Mouse (Mus musculus) cerebellum, adult 9-10 months (tissue): ENCODE measurements at regions not wholly inside any gene's neighbourhood (a gene's known extent, or its start where the extent isn't known, plus 50 kb on each side); places are given as distances from the start of the nearest gene placed in this dataset.

Experiments
- DNase-seq: peaks from one replicate; pipeline ENCODE4 v3.0.0; 2022

DNA sequence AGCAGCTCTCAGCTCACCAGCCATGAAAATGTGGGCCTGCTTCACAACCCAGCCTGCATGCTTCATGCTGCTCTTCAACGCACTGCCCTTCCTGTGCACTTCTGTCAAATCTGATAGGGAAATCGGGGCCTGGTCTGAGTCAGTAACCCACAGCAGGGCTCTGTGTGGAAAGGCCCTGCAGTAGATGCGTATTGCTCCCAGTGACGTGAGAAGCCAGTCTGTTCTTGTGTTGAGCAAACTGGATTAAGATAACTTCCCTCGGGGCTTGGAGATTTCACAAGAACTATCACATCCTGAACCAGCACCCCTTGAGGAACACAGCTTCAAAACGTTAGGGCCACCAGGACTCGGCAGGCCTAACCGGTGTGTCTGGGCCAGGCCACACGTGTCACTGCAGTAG is 106.5 kb upstream of the Klf14 start:
- no peak for DNase-seq

DNA sequence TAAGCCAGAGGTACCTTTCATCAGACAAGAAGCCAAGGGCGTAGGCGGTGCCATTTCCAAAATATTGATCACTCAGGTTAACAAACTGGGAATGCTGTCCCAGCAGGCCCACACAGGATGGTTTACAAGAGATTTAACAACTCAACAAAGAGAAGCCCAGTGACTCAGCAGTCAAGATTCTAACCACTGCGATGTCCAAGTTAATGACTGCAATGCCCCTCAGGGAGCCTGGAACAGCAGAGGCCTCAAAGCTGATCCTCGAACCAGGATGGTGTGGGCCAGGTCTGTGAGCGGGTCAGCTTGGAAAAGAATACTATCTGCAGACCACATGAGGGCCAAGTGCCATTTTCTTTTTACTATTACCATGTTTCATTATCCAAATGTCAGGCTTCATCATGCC is 108.0 kb upstream of the Klf14 start:
- no peak for DNase-seq

DNA sequence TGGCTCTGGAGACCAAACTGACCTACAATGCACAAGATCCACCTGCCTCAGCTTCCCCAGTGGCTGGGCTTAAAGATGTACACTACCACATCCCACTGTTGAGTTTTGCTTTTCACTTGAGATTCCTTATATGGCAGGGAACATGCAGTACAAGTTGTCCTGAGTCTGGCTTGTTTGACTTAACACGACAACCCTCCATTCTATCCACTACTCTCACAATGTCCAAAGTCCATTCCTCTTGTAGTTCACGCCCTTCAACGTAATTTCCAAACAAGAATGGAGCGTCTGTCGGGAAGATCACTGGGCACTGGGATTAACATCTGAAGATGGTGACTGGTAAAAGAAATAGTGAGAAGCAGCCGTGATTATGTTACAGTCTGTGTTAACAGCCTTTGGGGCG is 108.6 kb upstream of the Klf14 start:
- no peak for DNase-seq

DNA sequence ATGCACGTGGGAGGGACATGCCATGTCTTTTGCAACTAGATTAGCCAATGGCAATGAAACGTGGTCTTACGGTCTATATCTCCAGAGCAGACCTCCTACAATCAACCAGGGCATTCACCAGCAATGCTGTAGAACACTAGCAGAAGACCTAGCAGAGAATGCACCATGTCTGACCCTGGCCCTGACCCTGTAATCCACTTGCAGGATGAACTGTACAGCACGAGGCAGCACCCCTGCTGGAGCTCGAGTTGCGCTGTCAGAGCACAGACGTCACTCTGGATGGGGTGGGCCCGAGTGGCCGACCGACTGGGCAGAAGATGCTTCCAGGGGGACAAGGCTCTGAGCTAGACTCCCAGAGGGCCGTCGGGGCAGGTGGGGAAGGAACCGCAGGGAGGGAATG is 110.4 kb upstream of the Klf14 start:
- no peak for DNase-seq

DNA sequence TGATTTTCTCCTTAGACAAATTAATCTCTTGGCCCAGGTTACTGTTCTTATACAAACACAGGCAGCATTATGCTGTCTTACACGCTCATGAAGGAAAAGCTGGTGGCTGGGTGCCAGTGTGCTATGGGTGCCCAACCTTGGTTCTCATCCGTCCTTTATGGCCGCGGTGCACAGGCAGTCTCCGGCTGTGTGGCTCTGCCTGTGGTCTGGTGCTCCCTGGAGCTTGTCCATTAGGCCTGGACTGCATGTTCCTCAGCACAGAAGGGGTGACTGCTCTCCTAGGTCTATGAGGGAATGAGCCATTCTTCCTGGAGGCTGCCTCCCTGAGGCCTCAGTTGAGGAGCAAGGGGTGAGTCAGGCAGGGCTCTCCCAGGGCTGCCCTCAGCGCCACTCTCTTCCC is 111.7 kb upstream of the Klf14 start:
- no peak for DNase-seq

DNA sequence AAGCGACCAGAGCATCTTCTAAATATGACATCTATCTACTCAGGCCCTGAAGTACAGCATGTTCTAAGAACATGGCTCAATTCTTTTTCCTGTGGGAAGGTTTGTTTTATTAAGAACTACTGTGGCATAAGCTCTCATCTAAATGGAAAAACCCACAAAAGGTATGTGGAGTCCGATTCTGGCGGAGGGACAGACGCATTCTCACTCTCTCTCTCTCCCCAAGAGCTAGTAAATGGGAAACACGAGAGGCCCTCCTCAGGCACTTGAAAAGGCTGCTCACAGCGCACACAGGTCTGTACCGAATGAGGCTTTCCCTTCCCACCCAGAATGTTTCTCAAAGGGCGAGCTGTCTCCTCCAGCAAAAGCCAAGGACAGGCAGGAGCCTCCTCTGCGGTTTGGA is 112.1 kb upstream of the Klf14 start:
- no peak for DNase-seq

DNA sequence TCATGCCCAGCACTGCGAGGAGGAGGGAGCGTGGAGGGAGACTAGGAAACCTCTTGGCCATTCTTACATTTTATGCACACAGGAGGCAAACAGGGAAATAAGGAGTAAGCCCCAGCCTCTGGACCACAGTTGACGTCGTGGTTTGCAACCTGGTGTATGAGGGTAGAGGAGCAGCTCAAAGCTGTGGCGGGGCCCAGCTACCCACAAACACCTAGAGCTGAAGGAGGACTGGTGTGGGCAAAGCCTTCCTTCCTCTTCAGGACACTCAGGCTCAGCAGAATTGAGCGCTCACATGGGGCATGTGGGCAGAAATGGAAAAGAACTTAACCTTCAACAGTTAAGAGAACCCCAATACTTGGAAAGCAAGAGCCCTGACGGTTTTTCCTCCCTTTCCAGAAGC is 113.2 kb upstream of the Klf14 start:
- no peak for DNase-seq

DNA sequence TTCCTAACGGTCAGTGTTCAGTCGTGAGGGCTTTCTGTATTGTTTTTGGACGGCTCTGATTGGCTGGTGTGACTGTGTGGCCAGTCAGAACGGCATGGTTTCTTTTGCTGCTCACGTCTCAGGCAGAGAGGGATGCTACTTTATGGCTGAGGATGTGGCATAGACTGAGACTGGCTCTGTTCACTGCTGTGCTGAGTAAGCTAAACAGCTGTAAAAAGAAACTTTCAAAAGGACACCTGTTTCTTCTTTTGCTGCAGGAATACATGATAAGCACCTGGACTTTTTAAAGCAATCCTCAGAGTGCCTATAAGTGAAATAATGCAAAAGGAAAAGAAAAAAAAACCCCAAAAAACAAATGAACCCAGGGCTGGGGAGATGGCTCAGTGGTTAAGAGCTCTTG is 113.7 kb upstream of the Klf14 start:
- DNase-seq = no peak

DNA sequence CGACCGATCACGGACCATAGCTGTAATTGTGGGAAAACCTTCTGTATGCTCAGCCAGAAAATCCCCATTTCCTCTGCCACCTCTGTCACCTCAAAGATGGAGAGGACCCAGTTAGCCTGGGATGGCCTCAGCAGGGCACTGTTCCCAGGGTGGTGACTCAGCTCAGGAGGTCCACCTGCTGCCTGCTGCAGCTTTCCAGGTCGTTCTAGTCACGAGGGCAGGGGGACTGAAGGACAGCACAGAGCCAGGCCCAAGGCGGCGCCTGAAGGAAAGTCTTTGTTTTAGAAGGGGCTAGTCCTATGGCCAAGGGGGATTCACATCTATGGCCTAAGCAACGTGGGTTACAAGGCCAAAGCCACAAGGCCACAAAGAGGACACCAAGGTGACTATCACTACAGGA is 114.5 kb upstream of the Klf14 start:
- DNase-seq = no peak

DNA sequence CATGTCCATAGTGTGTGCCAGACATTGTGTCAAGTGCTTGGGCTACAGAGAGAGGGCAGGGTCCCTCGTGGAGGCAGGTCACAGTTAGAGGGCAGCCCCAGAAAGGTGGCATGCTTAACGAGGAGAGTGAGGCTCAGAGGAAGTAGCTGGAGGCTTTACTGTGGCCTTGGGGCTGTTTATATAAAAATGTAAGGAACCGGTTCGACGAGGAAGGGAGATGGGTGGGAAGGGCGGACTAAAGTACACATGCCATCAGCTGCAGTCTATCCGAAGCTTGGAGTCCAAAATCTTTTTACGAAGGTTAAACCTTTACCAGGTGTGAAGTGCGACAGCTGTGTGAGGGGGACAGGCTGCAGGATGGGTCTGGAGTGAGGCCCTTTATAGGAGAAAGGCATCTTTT is 115.5 kb upstream of the Klf14 start:
- DNase-seq = no peak

DNA sequence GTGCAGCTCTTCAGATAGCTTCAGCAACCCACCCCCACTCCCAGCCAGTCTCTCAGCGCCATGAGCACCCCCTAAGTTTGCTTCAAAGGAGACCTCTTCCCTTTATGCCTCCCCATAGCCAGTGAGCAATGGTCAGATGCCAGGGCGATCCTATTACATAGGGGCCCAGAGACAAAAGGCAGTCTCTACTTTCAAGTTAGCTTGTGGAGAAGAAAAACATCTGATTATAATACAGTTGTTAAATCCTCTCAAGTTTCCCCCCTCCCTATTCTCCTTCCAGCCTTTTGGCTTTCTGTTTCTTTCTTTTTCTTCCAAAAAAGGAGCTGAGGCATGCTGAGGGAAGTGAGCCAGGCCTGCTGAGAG is 116.3 kb upstream of the Klf14 start:
- no peak for DNase-seq

DNA sequence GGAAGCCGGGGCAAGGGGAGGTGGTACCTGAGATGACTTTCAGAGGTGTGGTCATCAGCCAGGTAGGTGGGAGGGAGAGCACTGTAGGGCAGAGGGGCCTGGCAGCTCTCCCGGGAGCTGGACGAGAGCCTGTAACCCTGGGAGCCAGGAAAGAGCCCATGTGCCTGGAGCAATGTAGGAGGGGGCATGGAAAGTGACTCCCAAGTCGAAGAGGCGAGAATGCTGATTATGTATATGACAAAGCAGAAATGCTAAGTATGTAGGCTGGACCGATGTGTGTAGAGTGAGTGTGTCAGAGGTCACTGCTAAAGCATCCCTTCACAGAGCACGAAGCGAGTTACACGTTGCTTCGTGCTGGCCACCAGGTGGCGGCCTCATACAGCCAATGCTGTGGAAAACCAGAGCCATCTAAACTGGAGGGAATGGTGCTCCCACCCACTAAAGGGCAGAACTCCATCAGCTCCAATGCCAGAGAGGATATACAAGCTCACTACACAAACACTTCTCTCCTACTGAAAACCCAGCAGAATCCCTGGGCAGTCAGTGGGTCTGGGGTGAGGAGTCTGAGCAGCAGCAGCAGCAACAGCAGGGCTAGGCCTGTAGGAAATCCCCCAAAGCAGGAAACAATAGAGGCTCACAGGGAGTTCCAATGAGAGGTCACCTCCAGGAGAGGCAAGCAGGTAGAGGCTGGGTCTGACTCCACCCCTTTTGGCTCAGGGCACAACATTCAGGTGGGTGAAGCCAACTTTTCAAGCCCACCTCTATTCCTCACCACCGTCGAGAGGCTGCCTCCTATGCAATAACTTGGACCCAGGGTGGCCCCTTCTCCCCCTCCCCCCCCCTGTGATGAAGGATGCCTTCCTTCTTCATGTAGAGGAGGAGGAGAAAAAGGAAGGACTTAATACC is 116.9 kb upstream of the Klf14 start:
- DNase-seq = peak; percentile 84

DNA sequence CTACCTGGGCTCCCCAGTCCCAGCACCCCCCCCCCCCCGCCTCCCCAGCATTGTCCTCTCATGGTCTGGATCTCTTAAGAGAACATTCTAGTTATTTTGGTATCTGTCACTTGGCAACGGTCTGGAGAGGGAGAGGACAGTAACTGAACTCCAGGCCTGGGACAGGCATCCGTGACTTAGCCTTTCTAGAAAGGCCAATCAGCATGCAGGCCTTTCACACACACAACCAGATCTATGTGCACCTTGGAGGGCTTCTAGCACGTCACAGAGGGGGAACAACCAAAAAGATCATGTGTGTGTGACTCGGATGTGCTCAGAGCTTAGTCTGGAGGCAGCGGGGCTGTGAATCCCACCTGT is 117.6 kb upstream of the Klf14 start:
- DNase-seq = no peak

DNA sequence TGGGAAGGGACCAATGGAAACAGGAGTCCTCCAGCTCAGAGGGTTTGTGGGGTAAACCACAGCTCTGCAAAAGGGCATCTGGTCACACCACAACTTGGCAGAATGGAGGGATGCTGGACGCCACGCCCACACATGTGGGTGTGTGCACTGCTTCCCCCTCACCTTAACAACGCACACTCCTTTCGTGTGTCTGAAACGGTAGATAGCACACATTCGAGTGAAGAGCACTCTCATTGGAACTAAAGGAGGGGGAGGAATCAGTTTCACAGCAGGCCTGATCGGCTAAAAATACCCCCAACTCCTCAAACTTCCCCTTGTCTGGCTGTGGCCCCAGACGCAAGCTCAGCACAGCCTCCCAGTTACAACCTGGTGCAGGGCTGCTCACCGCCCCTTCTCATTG is 118.3 kb upstream of the Klf14 start:
- DNase-seq = no peak

DNA sequence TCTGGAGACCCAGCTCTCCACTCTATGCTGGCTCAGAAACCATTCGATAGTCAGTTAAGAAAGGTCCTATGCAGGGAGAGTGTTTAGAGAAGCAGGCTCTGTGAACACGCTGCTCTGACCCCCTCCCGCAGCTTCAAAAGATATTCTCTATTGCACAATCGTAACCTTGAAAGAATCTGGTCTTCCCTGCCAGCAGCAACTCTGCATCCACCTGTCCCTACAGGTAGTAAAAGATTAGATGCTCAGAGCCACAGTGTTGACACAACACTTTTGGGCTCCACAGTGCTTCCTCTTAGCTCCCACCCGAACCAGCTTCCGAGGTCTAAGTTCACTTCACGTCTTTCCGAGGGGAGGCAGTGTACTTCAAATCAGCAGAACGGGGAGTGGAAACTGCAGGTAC is 118.9 kb upstream of the Klf14 start:
- DNase-seq = no peak

DNA sequence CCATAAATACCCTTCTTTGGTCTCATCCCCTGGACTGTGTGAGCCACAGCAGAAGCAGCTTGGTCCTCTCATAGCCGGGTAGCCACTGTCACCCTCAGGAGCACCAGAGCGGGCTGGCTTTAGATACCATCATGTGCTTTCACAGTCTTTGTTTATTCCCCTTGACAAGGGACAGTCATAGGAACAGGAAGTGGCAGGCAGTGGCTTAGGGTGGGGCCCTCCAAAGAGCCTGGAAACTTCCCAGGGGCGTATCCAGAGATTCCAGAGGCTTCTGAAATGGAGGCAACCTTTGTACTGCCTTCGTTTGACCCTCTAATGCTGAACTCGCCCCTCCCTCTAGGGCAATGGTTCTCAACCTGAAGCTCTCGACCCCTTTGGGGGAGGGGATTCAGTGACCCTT is 119.5 kb upstream of the Klf14 start:
- no peak for DNase-seq

DNA sequence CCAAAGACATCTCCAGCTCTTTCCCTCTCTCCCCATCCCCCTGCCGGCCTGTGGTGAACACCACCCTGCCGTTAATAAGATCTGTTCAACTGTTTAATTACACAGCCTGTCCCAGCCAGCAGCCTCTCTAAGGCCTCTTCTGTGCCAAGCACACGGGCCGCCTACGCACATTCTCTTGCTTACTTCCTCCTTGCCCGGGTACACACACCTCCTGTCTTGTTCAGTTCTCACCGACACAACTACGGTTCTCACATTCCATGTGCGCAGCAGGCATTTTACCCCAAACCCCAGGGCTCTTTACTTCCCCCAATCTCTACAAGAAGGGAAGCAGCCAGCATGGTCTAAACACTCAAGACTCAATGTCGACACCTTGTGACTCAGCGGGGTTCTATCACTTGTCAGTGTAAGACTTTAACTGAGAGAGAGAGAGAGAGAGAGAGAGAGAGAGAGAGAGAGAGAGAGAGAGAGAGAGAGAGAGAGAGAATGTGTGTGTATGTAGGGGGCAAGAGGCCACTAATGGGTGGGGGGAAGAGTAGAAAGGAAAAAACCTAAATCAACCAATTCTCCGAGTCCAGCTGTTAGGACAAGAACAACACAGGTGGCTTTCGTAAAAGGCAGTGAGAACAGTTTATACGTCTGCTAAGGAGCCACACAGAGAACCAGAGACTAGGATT is 120.8 kb upstream of the Klf14 start:
- DNase-seq = peak; percentile 82

DNA sequence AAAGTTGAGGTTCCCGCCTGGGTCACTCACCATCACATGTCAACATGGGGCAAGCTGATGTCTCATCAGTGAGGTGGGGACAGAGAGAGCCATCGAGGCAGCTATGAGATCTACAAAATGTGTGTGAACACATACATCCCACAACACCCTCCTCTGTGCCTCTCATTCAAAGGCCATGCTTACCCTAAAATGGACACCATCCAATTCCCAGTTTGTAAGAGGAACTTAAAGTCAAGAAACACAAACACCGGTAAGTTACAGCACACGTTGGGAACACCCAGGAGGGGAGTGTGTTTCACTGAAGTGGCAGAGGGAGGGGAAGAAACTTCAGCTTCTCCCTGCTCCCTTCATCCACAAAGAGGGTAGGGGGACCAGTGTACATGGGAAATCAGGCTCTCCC is 121.4 kb upstream of the Klf14 start:
- DNase-seq = no peak

DNA sequence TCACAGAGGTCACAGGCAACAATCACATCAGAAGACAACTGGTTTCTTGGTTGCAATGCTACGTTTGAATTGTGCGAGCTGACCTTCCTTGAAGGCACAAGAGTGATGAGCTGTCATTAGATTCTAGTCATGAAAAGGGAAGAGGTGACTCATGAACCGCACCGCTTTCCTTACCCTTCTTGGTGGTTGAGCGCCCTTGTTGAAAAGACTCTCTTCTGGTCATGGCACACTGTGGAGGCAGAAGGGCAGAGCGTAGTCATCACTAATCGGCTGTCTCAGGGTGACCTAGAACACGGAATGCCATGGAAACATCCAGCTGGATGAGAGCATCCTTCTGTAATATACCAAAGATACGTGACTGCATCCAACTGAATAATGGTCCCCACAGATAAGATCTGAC is 121.8 kb upstream of the Klf14 start:
- DNase-seq = no peak

DNA sequence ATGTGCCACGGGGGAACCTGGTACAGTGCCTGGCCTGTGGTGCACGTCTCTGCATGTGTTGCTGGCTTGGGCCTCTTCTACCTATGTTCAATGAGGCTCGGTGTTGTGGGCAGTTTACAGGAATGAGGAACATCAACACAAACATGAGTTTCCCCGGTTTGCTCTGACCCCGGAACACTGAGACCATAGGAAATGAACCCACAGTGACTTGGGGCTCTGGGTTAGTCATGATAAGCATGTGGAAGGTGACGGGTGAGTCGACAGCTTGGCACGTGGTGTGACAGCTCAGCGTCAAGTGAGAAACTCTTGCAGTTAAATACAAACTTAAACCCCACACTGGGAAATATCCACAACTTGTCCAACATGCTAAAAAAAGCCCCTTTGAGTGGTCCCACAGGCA is 122.4 kb upstream of the Klf14 start:
- DNase-seq = no peak

DNA sequence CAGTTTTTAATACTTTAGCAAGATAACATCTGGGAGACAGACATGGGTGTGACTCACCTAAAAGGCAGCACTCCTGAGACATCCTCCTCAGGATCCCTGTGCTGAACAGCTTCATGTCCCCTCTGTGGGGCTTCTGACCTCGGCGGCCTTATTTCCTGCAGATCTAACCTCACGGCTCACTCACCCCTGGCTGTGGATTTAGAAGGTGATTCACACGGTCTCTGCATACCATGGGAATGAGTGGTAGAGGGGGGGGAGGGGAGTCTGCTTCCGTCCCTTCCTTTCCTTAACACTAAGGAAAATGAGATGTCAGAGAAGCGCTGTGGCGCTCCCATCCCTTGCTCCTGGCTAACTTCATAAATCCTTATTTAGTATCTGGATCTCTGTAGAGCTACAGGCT is 123.1 kb upstream of the Klf14 start:
- DNase-seq = no peak

DNA sequence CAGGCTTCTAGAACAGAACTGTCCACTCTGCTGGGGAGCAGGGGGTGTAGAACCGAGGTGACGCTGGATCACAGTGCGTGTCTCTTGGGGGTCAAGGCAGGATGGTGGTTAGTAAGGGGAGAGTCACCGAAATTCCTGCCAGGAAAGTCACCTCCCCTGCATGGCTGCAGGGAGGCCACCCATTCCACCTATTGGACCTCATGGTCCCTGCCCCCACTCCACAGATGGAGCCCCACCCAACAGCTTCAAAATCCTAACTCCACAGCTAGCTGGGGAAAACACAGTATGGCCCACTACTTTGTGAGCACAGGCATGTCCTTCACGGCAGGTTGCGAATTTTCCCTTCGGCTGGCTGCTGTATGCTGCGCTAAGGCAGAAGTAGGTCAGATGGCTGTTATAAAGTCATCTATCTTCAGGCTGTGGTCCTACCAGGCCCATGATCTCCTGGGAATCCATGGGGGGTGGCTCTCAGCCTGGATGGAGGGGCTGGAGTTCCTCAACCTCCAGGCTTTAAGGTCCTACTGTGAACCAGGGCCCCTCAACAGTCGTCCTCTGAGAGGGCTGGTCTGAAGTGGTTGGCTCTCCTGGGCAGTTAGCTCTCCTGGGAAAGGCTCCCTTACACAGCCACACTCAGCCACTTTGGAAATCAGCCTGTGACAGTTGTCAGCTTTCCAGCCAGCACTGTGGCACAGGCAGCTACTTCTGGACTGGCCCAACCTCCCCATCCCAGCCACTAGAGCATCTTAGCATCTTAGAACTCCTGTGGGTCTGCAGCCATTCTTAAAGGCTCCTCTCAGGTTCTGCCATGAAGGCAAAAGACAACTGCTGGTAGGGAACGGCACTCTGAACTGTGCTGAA is 124.0 kb upstream of the Klf14 start:
- DNase-seq = peak; percentile 62

DNA sequence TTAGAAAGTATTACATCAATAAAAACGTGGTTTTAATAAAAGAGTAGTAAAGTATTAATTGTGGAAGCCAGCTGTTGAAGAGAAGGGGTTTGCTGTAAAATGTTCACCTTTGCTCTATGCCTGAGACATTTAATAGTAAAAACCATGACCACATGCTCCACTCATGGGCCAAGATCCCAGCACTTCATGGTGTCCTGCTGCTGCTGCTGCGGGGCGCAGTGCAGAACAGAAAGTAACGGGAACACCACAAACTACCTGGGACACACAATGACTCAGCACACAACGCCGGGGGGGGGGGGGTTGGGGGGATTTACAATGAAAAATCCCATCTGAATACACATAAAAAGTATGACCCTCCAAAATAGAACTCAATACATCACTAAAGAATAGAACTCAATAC is 124.8 kb upstream of the Klf14 start:
- DNase-seq = no peak
